Comparison of ENCODE assay signal across 8 mouse cellular contexts in the genomic region with DNA sequence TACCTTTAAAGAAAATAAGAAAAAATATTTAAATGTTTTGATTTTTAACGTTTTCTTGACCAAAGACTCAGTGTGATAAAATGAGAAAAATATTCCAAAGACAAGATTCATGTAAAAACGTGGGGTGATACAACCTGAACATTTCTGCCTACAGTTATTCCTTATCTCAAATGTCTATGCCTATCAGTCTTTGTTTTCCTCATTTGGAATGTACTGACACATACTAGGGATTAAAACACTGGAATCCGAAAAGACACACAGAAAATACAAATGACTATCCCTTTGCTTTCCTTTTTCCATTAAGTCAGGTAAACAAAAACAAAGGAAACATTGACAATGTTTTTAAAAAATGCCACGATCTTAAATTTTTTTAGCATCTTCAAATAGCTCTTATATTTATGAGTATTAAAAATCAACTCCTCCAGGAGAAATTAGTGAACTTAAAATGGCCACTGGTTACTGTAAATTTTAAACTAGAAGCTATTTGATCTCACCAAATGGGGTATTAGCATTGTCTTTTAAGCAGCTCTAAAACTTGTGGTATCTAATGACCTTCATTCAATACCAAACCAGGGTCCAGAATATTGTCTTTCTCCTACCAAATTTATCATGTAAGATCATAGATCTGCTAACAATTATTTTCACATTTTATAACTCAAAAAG. TPM values are rescaled to one million over a fixed set of nuclear protein-coding genes. Genes with fewer than 3 reads are reported as not detected.
DNase-seq lines count a peak whose midpoint lies in the region; ATAC-seq and TF ChIP-seq lines count a peak whose summit lies in the region.

No protein-coding gene starts in this region.

- peaks cover 15% of the 10 kb centered on the region for H3K36me3 ChIP-seq in kidney, embryonic 15.5 days
- H3K36me3 ChIP-seq in hindbrain, embryonic 14.5 days (replicated peaks; ENCODE audit: control insufficient read depth, insufficient read depth), result peaks cover 15% of the 10 kb centered on the region
- no peaks in the 10 kb centered on the region for H3K36me3 ChIP-seq in midbrain, embryonic 16.5 days (ENCODE audit: control insufficient read depth, insufficient read depth, low read length)

- DNase-seq in kidney, adult 9 months, result no peak
- DNase-seq in hindbrain, embryonic 14.5 days (ENCODE audit: low spot score), result peak; percentile 61
- no peak for DNase-seq in urinary bladder, postnatal 14 days (ENCODE audit: low spot score)
- DNase-seq in frontal cortex, postnatal 14 days (ENCODE audit: low spot score in 2 of 2), result no peak
- DNase-seq in cerebellum, adult 11 months, result no peak

- no peak for TF ChIP-seq POLR2A in bone marrow, adult 2 months (IDR thresholded peaks at IDR 0.05; ENCODE audit: borderline replicate concordance, control insufficient read depth, low read depth, low read length)

- no peak overlapping the region for H3K27ac ChIP-seq in kidney, embryonic 15.5 days
- no peak overlapping the region for H3K27ac ChIP-seq in bone marrow, adult 2 months (ENCODE audit: control insufficient read depth, insufficient read depth, low read depth, low read length, poor library complexity)
- peak overlapping the region; percentile 100 for H3K27ac ChIP-seq in hindbrain, embryonic 14.5 days
- H3K27ac ChIP-seq in midbrain, embryonic 16.5 days (ENCODE audit: low read length), result no peak overlapping the region

- no peaks in the 10 kb centered on the region for H3K27me3 ChIP-seq in kidney, embryonic 15.5 days
- H3K27me3 ChIP-seq in hindbrain, embryonic 14.5 days (ENCODE audit: control insufficient read depth, insufficient read depth, low read length), result no peaks in the 10 kb centered on the region
- H3K27me3 ChIP-seq in midbrain, embryonic 16.5 days (ENCODE audit: control insufficient read depth, insufficient read depth, low read depth, low read length), result no peaks in the 10 kb centered on the region

- WGBS in kidney, embryonic 15.5 days, result 6% methylated on average over 4 of the region's 4 CpGs
- 1% methylated on average over 4 of the region's 4 CpGs for WGBS in bone marrow, adult 2 months
- WGBS in hindbrain, embryonic 14.5 days, result 13% methylated on average over 4 of the region's 4 CpGs
- WGBS in midbrain, embryonic 16.5 days, result 5% methylated on average over 4 of the region's 4 CpGs

- peak overlapping the region; percentile 87 for H3K4me3 ChIP-seq in kidney, embryonic 15.5 days (replicated peaks)
- H3K4me3 ChIP-seq in bone marrow, adult 2 months (replicated peaks; ENCODE audit: control insufficient read depth, low read depth, low read length), result peak overlapping the region; percentile 75
- H3K4me3 ChIP-seq in hindbrain, embryonic 14.5 days (replicated peaks; ENCODE audit: low read length), result peak overlapping the region; percentile 98
- peak overlapping the region; percentile 92 for H3K4me3 ChIP-seq in midbrain, embryonic 16.5 days (ENCODE audit: low read depth, low read length)

- peaks cover 22% of the 10 kb centered on the region for H3K4me1 ChIP-seq in kidney, embryonic 15.5 days
- H3K4me1 ChIP-seq in bone marrow, adult 2 months (ENCODE audit: control insufficient read depth, insufficient read depth, low read length), result no peaks in the 10 kb centered on the region; the same call in 1 of the 2 replicates
- peaks cover 24% of the 10 kb centered on the region for H3K4me1 ChIP-seq in hindbrain, embryonic 14.5 days (replicated peaks; ENCODE audit: control insufficient read depth, insufficient read depth, low read length)
- peaks cover 21% of the 10 kb centered on the region for H3K4me1 ChIP-seq in midbrain, embryonic 16.5 days (ENCODE audit: control insufficient read depth, insufficient read depth, low read length)

- ATAC-seq in kidney, embryonic 15.5 days (replicated peaks; ENCODE audit: low FRiP score), result no peak
- ATAC-seq in hindbrain, embryonic 14.5 days (ENCODE audit: low FRiP score), result no peak
- no peak for ATAC-seq in midbrain, embryonic 16.5 days

- peak overlapping the region; percentile 100; the same call in 1 of the 2 replicates for H3K9ac ChIP-seq in kidney, embryonic 15.5 days
- H3K9ac ChIP-seq in hindbrain, embryonic 14.5 days, result peak overlapping the region; percentile 100
- H3K9ac ChIP-seq in midbrain, embryonic 16.5 days (ENCODE audit: low read depth, low read length), result peak overlapping the region; percentile 100; the same call in 1 of the 2 replicates

- peak overlapping the region; percentile 49 for H3K4me2 ChIP-seq in kidney, embryonic 15.5 days
- peak overlapping the region; percentile 75 for H3K4me2 ChIP-seq in hindbrain, embryonic 14.5 days (replicated peaks)
- peak overlapping the region; percentile 42; the same call in 1 of the 2 replicates for H3K4me2 ChIP-seq in midbrain, embryonic 16.5 days (ENCODE audit: low read length)

- no peak for TF ChIP-seq CTCF in bone marrow, adult 2 months (IDR thresholded peaks at IDR 0.05; ENCODE audit: control insufficient read depth, insufficient read depth, low read length)

- H3K9me3 ChIP-seq in kidney, embryonic 15.5 days (replicated peaks), result no peaks in the 10 kb centered on the region
- H3K9me3 ChIP-seq in hindbrain, embryonic 14.5 days (ENCODE audit: control insufficient read depth, low read length), result no peaks in the 10 kb centered on the region
- H3K9me3 ChIP-seq in midbrain, embryonic 16.5 days (replicated peaks; ENCODE audit: control insufficient read depth, low read length, poor library complexity, severe bottlenecking), result no peaks in the 10 kb centered on the region

RNA-seq across cellular contexts. Expression of a gene that starts 14.4 kb away (rescaled TPM):
- polyA plus RNA-seq in kidney, embryonic 15.5 days (2015; fragmentation: Nextera tagmentation; extraction: Ambion mirVana), result 56.6 and 61.7 TPM in 2 replicates
- 60.1 and 96.4 TPM in 2 replicates for polyA plus RNA-seq in bone marrow, adult 2 months (2011; ENCODE audit: insufficient read depth, insufficient read length, low replicate concordance, missing spikeins)
- 35.6 and 42.3 TPM in 2 replicates for polyA plus RNA-seq in hindbrain, embryonic 14.5 days (2014; fragmentation: Nextera tagmentation; extraction: Ambion mirVana)
- 44.8 and 49.0 TPM in 2 replicates for polyA plus RNA-seq in midbrain, embryonic 16.5 days (2015; fragmentation: Nextera tagmentation; extraction: Ambion mirVana)
